Mouse (Mus musculus): Measurements from ENCODE around the gene Park7.

Gene Park7

GRCm38 (mm10) chr4:150849964-150850363, 64.3 kb downstream of the Park7 start:
- no peak for DNase-seq (ENCODE audit: low spot score in 2 of 2)

Data from right cerebral cortex, postnatal 36 days (tissue).